Mouse (Mus musculus) lung, adult 18-20 months (tissue): ENCODE data around the gene Slc1a7.
A peak's percentile ranks its signal among the peaks of the same experiment; 100 is the strongest.

Experiments
- DNase-seq, 2 experiments: peaks; one replicate each; pipeline ENCODE4 v3.0.0; 2022; ENCODE audit warnings: mixed read lengths in 2 of 2

Slc1a7 gene

GRCm38 (mm10) chr4:107967966-107968682 lies at the start of gene Slc1a7:
Gene Slc1a7, plus strand, starts transcription at chr4:107968332.
- DNase-seq = no peak

- no peak for DNase-seq
Observed at GRCm38 (mm10) chr4:107920336-107920735, 47.8 kb upstream of the Slc1a7 start.

- DNase-seq = peak in 1 of 2 experiments; percentile 25
Observed at GRCm38 (mm10) chr4:107921152-107921695, 46.9 kb upstream of the Slc1a7 start.

- peak in 1 of 2 experiments; percentile 47 for DNase-seq
Observed at GRCm38 (mm10) chr4:107921952-107922351, 46.2 kb upstream of the Slc1a7 start.

GRCm38 (mm10) chr4:107923145-107923802 lies 44.9 kb upstream of the Slc1a7 start, which contains the start of gene Cpt2:
Gene Cpt2, minus strand, starts transcription at chr4:107923610.
- peak; percentile 95 to 96 for DNase-seq

- no peak for DNase-seq
Observed at GRCm38 (mm10) chr4:107923803-107924194, 44.3 kb upstream of the Slc1a7 start.

GRCm38 (mm10) chr4:107928269-107928668 lies 39.9 kb upstream of the Slc1a7 start:
- no peak for DNase-seq

GRCm38 (mm10) chr4:107928726-107929125 lies 39.4 kb upstream of the Slc1a7 start:
- no peak for DNase-seq

GRCm38 (mm10) chr4:107931453-107931852 lies 36.7 kb upstream of the Slc1a7 start:
- no peak for DNase-seq

GRCm38 (mm10) chr4:107933239-107933638 lies 34.9 kb upstream of the Slc1a7 start:
- no peak for DNase-seq

- DNase-seq = no peak
Observed at GRCm38 (mm10) chr4:107935254-107935653, 32.9 kb upstream of the Slc1a7 start.

- DNase-seq = peak; percentile 51 to 53
Observed at GRCm38 (mm10) chr4:107937338-107937737, 30.8 kb upstream of the Slc1a7 start.

- no peak for DNase-seq
Observed at GRCm38 (mm10) chr4:107938124-107938523, 30.0 kb upstream of the Slc1a7 start.

GRCm38 (mm10) chr4:107942741-107943140 lies 25.4 kb upstream of the Slc1a7 start:
- DNase-seq = no peak

- DNase-seq = no peak
Observed at GRCm38 (mm10) chr4:107944141-107944540, 24.0 kb upstream of the Slc1a7 start.

GRCm38 (mm10) chr4:107949918-107950317 lies 18.2 kb upstream of the Slc1a7 start:
- DNase-seq = no peak

GRCm38 (mm10) chr4:107952845-107953244 lies 15.3 kb upstream of the Slc1a7 start:
- DNase-seq = no peak

GRCm38 (mm10) chr4:107955691-107956090 lies 12.4 kb upstream of the Slc1a7 start:
- no peak for DNase-seq

- DNase-seq = no peak
Observed at GRCm38 (mm10) chr4:107958487-107958886, 9.6 kb upstream of the Slc1a7 start.

GRCm38 (mm10) chr4:107962044-107962732 lies 5.9 kb upstream of the Slc1a7 start:
- peak; percentile 53 to 61 for DNase-seq

- no peak for DNase-seq
Observed at GRCm38 (mm10) chr4:107962792-107963191, 5.3 kb upstream of the Slc1a7 start.

GRCm38 (mm10) chr4:107966416-107967109 lies 1.6 kb upstream of the Slc1a7 start:
- no peak for DNase-seq

- no peak for DNase-seq
Observed at GRCm38 (mm10) chr4:107969781-107970180, 1.6 kb downstream of the Slc1a7 start.
